Mouse (Mus musculus) adrenal gland (tissue): ENCODE measurements at regions not wholly inside any gene's neighbourhood (a gene's known extent, or its start where the extent isn't known, plus 50 kb on each side); places are given as distances from the start of the nearest gene placed in this dataset.

Experiments
- intact Hi-C: fragments of 180-260 bp; cut with DNase I; formaldehyde crosslinking; loops from one replicate; pipeline ENCODE4 v1.15.1; 2025

DNA sequence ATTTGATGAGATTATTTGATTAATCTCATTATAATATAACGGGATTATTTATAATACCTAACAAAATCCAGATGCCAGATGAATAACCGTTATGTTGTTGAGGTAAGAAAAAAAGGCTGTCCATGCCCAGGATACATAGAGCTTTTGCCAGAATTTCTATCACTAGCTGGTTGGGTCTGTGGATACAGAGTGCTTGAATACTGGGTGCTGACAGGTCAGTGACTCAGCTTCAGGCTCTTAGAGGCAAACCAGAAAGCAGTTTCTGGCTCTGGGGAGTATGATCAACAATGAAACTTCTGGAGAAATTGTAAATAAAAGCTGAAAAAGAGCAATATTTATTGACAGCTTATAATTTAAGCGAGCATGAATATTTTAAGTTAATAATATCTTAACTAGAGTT, 109.4 kb upstream of the Ankrd1 start:
- intact Hi-C loops, result no loop called here

DNA sequence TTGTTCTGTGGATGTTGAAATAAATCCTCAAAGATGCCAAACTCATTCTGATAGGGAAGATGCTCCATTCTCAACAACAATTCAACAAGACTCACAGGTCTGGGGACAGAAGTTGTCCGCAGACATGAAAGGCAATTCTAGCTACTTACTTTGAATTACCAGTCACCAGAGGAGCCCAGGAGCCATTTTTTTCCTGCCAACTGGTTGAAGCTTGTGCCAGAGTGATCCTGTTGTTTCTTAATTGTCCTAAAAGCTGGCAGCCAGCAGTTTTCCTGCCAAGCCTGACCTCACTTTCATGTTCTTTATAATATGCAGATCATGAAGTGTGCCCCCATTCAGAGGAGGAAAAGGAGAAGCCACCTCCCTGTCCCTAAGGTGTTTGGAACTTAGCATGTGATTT, 110.0 kb upstream of the Ankrd1 start:
- intact Hi-C loops, result no loop called here

DNA sequence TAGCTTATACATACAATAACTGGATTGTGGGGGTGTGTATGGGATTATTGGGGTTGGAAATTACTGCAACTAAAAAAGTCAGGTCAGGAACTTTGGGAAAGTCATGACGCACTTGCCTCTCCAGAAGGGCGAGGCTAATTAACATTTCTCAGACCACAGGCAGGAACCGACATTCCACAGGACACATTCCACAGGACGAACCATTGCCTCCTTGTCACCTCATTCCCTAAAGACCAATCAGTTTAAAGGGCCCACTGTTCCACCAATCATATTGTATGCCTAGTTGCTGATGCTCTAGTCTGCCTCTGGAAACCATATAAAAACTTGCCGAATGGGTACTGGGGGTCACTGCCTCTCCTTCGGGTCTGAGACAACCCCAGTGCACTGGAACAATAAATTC, 113.0 kb upstream of the Pcgf5 start:
- intact Hi-C loops, result no loop called here

DNA sequence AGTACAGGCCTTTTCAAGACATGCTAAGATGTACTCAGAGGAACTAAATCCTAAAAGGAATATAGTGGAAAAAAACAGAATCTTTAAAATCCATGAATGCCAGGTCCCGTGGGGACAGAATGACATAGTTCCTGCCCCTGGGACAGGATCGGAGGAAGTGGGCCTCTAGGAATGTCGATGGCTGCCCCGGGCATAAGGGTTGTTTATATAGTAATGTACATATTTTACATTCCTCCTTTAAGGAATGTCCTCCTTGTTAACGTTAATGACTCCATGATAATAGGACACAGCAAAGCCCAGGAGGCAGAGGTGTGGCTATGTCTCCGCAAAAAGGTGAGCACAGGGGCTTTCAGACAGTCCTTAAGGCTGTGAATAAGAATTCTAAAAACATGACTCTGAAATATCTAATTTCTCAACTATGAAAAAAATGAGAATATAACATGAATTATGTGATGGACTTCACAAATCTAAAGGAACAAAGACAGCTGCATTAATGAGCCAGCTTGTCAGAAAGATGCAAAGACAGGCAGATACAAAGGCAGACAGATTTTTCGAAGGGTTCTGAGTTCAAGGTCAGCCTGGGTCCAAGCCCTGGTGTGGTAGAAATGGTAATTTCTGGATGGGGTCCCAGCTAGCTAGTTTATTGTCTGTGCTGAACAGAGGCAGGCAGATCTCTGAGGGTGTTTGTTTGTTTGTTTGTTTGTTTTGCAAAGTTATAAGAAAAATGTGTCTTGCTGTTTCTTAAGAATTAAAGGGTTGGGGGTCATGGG, 111.3 kb upstream of the Pcgf5 start:
- intact Hi-C loops, result no loop called here

DNA sequence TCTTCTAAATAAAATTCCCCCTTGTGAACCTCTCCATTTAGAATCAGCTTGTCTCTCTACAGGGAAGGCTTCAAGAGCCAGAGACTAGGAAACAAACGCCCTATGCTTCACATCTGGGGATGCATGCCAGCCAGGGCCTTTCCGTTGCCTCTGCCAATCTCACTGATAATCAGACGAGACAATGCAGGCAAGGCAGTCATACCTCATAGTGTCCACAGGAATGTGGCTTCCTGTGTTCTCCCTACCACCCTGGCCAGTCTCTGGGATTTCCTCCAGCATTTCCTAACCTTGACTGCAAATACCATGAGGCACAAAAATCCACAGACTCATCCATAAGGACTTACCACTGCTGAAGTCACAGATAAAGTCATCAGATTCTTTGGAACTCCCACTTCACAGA, 110.4 kb upstream of the Pcgf5 start:
- intact Hi-C loops, result no loop called here

DNA sequence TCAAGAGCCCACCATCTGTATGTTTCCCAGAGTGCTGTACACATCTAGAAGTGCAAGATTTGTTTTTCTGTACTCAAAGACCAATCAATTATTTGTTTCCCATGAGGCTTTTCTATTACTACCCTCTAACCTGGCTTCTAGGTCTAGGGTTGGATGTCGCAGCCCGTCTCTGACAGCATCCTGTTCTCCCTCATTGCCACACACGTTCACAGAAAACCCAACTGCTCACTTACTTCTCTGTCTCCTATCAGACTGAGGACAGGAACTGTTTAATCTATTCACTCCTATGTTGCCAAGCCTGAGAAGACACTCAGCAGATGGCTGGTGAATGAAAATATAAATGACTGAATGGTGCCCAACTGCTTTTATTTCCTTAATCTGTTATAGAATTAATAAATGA, 109.6 kb upstream of the Pcgf5 start:
- intact Hi-C loops, result no loop called here

DNA sequence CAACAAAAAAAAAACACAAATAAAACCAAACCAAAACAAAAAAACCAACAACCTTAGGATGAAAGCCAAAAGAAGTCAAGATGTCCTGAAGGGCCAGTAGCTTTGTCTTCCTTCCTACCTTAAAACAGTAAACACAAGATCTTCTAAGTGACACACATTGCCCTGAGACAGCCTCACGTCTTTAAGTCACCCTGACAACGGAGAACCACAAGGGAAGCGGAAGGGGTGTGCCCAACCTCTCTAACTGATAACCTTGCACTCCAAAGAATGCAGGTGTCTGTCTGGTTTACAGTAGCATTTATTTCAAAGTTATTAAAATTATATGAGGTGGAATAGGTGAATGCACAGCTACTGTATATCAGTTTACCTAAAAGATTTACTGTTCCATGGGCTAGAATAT, 105.7 kb upstream of the Pcgf5 start:
- intact Hi-C loops, result no loop called here

DNA sequence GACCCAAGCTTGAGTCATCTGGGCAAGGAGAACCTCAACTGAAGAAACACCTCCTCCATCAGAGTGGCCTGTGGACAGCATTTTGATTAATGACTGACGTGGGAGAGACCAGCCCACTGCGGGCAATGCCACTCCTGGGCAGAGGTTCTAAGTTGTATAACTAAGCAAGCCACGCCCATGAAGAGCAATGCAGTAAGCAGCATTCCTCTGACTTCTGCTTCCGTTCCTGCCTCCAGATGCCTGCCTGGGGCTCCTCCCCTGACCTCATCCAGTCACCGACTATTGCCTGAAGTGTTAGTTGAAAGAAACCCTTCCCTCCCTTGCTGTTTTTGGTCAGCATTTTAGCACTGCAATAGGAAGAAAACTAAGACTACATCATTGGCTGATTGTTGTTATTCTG, 105.2 kb upstream of the Pcgf5 start:
- intact Hi-C loops, result no loop called here

DNA sequence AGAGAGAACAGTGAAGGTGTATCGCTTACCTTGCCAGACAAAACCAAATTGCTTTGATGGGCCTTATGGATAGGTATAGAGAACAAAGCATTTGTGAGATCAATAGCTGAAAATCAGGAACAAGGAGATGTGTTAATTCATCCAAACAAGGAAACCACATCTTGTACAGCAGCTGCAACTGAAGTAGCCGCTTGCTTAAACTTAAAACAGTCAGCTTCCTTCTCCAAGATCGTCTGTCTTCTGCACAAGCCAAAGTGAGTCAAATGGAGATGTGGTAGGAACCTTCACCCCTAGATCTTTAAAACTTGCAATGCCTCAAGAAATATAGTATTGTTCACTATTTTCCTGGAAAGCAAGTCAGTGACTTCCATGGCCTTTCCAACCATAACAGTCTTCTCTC, 95.6 kb upstream of the Pcgf5 start:
- intact Hi-C loops, result no loop called here

DNA sequence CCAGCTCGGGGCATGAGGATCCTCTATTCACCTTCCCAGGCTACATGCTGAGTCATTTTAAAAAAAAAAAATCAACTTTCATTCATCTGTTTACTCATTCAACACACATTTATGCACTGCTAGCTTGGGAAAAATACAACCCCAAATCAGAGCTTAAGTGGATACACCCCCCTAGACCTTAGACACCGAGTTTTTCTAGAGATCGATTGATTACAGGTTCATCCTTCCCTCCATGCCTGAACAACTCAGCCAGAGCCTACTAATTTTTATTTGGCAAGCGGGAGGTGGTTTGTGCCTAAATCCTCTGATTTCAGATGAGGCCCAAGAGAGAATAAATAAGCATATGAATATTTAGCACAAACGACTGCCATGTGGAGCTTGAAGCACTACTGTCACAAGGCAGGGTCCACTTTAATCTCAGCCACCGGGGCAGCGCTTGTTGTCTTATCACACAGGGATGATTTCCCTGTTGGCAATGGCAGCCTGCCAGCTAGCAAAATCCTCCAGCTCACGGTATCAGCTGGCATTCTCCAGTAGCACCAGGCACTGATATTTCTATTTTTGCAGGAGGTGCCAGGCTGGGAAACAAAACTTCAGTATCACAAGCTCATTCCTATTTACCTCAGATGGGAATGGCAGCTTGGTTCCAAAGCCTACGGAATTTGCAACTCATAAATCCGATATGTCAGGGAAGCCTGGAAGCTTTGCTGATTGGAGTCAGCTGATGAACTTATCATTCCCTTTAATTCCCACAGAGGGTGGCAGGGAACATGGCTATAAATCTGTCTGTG, 90.2 kb upstream of the Pcgf5 start:
- intact Hi-C loops, result no loop called here

DNA sequence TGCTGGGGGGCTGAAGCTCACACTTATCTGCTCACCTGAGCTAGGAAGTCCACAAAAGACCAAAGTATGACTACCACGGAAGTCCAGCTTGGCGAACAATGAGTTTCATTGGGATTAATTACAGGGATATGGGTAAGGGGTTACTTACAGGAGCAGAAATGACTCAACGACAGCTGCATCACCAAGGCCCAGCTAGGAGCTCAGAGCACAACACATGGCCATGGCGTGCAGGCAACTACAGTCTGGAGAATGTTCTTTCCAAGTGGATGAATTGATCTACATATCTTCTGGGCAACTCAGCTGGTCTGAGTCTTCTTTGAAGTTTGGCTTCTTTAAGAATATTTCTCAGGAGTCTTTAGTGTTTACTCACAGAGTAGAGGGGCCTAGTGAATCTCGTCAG, 86.3 kb upstream of the Pcgf5 start:
- intact Hi-C loops, result no loop called here

DNA sequence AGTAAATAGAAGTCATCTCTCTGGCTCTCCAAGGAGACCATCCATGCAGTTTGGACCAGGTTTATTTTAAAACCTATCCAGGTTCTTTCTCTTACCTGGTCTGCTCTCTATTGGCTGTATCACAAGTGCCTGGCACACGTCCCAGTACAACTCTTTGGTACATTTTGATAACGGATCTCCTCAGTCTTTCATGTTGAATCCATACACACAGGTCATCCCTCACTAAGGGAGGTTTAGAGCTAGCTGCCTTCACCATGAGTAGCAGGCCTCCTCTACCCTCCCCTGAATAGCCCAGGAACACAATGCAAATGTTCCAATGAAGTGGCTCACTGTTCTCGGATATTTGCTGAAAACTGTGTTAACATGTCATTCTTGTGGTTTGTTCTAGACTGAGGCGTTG, 84.2 kb upstream of the Pcgf5 start:
- intact Hi-C loops, result no loop called here

DNA sequence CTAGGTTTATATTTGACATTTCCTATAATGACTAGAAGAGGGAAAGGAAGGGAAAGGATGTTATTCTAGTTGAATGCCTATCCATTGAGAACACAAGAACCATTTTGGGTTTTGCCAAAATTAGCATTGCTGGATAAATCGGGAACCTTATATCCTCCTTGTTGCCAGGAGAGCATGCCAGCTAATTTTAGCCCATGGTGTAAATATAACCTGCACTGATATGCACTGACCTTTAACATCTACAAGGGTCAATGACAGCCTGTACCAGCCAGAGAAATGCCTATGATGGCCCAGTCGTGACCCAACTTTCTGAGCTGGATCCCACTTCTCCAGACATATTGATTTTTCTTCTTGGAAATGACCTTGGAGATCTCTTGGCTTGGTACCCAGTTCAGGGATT, 83.7 kb upstream of the Pcgf5 start:
- intact Hi-C loops, result no loop called here

DNA sequence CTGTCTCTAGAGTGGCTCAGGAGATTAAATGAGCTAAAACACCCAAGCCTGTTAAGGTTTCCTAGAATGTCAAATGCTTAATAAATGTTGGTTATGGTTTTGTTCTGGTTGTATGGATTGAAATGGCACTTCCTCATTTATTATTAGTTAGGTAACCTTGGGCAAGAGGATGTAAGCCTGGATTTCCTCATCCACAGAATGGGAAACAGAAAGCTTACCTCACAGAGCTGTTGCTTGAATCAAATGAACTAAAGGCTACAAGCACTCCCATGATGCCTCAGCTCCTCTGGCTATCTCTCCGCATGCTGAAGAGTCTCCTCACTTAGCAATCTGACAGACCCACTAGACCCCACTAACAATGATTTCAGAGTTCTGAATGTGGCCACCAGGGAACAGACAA, 82.8 kb upstream of the Pcgf5 start:
- intact Hi-C loops, result no loop called here

DNA sequence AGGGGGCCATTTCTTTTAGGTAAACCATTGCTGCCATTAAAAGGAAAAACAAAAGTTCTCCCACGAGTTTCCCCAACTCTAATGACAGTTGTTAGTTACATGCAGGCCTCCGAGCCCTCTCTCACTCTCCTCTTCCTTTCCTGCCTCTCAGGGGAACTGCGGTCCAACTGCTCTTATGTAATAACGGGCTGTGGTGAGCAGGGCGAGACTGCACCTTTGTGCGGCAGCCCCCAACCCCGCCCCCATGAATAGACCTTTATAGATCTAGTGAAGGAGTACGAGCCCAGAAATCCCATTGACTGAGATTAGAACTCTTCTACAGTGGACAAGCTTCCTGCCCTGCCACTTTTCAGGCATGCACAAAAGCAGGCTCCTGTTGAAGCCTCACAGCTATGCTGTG, 81.8 kb upstream of the Pcgf5 start:
- intact Hi-C loops, result no loop called here

DNA sequence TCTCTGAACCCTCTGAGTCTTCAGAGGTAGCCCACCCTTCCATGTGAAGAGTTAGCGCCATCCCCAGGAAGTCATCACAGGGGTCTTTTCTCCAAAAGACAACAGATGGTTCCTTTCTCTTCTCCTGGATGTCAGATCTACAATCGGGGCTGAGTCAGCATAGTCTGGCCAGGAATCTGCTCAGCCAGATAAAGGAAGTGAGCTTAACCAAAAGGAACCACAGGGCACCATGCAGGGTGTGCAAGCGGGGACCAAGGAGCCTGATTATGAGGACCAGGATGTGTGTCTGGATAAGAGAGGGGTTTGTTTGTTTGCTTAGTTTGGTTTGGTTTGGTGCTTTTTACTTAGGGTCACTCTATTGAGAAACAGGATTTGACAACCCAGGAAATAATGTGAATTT, 74.6 kb upstream of the Pcgf5 start:
- intact Hi-C loops, result no loop called here

DNA sequence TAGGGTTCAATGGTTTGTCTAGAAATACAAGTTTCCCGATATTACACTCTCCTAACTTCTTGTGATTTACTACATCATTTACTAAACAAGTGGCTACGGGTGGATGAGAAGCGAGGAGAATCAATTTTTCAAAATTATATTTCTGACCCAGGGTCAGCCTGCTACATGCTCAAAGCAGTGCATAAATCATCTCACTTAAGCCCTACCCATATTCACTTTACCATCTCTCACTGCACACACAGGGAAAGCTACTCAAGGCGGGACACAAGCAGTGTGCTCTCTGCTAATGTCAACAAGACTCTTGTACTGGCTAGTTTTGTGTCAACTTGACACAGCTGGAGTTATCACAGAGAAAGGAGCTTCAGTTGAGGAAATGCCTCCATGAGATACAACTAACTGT, 62.6 kb upstream of the Pcgf5 start:
- intact Hi-C loops, result no loop called here

DNA sequence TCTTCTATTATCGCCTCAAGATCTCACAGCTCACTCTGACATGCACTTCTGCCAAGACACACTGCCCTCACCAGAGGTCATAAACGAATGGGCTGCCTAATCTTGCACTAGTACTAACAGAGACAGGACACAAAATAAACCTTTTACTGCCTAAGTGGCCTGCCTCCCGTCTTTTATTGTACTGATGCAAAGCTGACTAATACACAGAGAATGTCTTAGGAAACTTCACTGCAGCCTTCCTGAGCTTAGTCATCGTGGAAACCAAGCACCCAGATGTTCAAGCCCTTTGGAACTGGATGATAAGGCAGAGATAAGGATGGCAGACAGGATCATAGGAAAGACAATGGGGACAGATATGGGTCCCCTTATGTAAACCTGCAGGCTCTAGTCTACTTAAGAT, 57.3 kb upstream of the Pcgf5 start:
- intact Hi-C loops, result no loop called here

DNA sequence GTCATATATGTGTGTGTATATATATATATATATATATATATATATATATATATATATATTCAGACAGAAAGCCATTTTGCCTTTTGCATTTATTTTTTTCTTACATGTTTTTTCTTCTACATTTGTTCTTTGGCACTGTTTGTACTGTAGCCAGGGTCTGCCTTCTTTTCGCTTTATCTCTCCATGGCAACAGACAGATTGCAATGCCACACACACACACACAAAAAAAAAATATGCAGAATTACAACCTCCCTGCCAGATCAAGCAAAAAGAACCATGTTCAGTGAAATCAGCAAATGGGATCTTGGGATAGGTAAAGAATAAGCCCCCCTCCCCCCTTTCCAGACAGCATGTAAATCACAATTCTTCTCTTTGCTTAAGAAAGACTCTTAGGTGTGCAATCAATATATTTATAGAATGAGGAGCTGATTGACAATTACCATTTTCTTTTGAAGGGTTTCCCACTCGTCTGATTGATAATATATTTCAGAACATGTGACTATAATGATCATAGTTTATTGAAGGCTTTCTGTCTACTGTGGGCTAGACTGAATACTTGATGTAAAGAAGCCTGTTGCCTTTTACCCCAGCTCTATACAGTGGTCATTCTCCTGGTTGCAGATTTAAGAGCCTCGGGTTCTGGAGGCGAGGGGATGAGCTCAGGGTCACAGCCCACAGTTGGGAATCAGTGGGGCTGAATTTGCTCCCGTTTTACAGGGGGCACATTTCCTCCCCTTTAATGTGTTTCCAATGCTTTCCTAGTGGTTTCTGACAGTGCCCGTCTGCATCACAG, 54.7 kb upstream of the Pcgf5 start:
- intact Hi-C loops, result no loop called here
